Mouse (Mus musculus): ENCODE measurements around the gene H3f3a. TPM values are rescaled to one million over a fixed set of nuclear protein-coding genes. Genes with fewer than 3 reads are reported as not detected.
A peak's percentile ranks its signal among the peaks of the same experiment; 100 is the strongest.

H3f3a gene
- 2,528 and 2,557 TPM in 2 replicates for polyA plus RNA-seq (2015; fragmentation: Nextera tagmentation; extraction: Ambion mirVana)

DNA sequence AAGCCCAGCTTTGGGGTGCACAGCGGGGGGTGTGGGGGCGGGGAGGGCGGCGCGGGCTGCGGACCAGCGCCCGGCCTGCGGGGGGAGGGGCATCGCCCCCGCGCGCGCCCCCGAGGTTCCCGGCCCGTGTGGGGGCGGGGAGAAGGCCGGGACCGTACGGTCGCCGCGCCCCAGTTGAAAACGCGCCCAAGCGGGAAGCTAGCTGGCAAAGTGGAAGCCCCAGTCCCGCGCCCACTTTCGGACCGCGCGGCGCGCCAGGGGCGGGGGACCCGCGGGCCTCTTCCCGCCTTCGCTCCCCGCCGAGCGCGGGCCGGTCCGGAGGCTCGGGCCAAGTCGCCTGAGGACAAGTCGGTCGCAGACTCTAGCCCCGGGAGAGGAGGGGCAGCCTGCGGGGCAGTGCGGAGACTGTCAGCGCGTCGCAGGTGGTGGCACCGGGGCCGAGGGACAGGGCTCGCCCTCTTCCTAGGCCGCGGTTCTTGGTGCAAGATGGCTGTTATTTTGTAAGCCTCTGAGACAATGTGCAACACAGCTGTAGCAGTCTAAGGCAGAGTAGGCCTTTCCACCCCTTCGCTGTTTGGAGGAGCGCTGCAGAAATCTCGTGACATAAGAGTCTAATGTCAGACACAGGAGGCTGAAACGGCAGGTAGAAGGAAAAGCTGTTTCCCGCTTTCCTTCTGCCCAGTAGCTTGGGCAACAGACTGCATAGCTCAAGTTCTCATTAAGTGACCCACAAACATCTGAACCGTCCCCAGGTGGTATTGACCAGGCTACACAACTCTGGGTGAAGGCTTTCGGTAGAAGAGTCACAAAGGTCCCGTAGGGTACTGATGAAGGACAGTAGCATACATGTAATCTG lies at the start of gene H3f3a:
H3f3a (minus strand) TSS at position 59 of the 856 bp plus-strand sequence.
- Histone ChIP-seq H3K27ac (peak within 1 kb of the TSS; percentile 100), H3K4me3 (replicated peaks; ENCODE audit: low read depth, low read length) (peak within 1 kb of the TSS; percentile 98), H3K27me3 (ENCODE audit: insufficient read depth, low read length) (no peaks in the 10 kb centered on the region), H3K4me2 (ENCODE audit: low read length) (peak within 1 kb of the TSS; percentile 76), H3K36me3 (ENCODE audit: insufficient read depth, low read length) (peaks cover 9% of the 10 kb centered on the region; the same call in 1 of the 2 replicates), H3K4me1 (replicated peaks; ENCODE audit: insufficient read depth, low read length) (peaks cover 12% of the 10 kb centered on the region; the same call in 1 of the 2 replicates), H3K9ac (ENCODE audit: low read depth, low read length) (peak within 1 kb of the TSS; percentile 100), H3K9me3 (replicated peaks; ENCODE audit: low read length) (no peaks in the 10 kb centered on the region)
- WGBS = 2% methylated on average over 56 of the region's 69 CpGs
- ATAC-seq (replicated peaks; ENCODE audit: low FRiP score, low read depth) = peak; percentile 74
- no peak for TF ChIP-seq CTCF (IDR thresholded peaks at IDR 0.05; ENCODE audit: low read depth)
- DNase-seq (ENCODE audit: low spot score) = peak; percentile 82

- no peaks in the 10 kb centered on the region for H3K27me3 ChIP-seq (ENCODE audit: insufficient read depth, low read length)
- H3K9me3 ChIP-seq (replicated peaks; ENCODE audit: low read length) = no peaks in the 10 kb centered on the region
- H3K4me2 ChIP-seq (ENCODE audit: low read length) = no peak overlapping the region
- ATAC-seq (replicated peaks; ENCODE audit: low FRiP score, low read depth) = no peak
- peaks cover 68% of the 10 kb centered on the region for H3K36me3 ChIP-seq (ENCODE audit: insufficient read depth, low read length)
- no peak overlapping the region for H3K9ac ChIP-seq (ENCODE audit: low read depth, low read length)
- WGBS = 93% methylated on average over 6 of the region's 6 CpGs
- TF ChIP-seq CTCF (IDR thresholded peaks at IDR 0.05; ENCODE audit: low read depth) = no peak
- no peak for DNase-seq (ENCODE audit: low spot score)
- H3K4me1 ChIP-seq (replicated peaks; ENCODE audit: insufficient read depth, low read length) = no peaks in the 10 kb centered on the region
- H3K27ac ChIP-seq = no peak overlapping the region
- H3K4me3 ChIP-seq (replicated peaks; ENCODE audit: low read depth, low read length) = no peak overlapping the region
These were observed 46.3 kb upstream of the H3f3a start for GRCm38 (mm10) chr1:180860030-180860429.

- Histone ChIP-seq H3K27ac (no peak overlapping the region), H3K36me3 (ENCODE audit: insufficient read depth, low read length) (peaks cover 60% of the 10 kb centered on the region), H3K9ac (ENCODE audit: low read depth, low read length) (no peak overlapping the region), H3K4me3 (replicated peaks; ENCODE audit: low read depth, low read length) (no peak overlapping the region), H3K4me1 (replicated peaks; ENCODE audit: insufficient read depth, low read length) (no peaks in the 10 kb centered on the region), H3K27me3 (ENCODE audit: insufficient read depth, low read length) (no peaks in the 10 kb centered on the region), H3K4me2 (ENCODE audit: low read length) (no peak overlapping the region), H3K9me3 (replicated peaks; ENCODE audit: low read length) (no peaks in the 10 kb centered on the region)
- no peak for TF ChIP-seq CTCF (IDR thresholded peaks at IDR 0.05; ENCODE audit: low read depth)
- ATAC-seq (replicated peaks; ENCODE audit: low FRiP score, low read depth) (no peak), DNase-seq (ENCODE audit: low spot score) (no peak)
These were observed 45.0 kb upstream of the H3f3a start for GRCm38 (mm10) chr1:180858763-180859162.

DNA sequence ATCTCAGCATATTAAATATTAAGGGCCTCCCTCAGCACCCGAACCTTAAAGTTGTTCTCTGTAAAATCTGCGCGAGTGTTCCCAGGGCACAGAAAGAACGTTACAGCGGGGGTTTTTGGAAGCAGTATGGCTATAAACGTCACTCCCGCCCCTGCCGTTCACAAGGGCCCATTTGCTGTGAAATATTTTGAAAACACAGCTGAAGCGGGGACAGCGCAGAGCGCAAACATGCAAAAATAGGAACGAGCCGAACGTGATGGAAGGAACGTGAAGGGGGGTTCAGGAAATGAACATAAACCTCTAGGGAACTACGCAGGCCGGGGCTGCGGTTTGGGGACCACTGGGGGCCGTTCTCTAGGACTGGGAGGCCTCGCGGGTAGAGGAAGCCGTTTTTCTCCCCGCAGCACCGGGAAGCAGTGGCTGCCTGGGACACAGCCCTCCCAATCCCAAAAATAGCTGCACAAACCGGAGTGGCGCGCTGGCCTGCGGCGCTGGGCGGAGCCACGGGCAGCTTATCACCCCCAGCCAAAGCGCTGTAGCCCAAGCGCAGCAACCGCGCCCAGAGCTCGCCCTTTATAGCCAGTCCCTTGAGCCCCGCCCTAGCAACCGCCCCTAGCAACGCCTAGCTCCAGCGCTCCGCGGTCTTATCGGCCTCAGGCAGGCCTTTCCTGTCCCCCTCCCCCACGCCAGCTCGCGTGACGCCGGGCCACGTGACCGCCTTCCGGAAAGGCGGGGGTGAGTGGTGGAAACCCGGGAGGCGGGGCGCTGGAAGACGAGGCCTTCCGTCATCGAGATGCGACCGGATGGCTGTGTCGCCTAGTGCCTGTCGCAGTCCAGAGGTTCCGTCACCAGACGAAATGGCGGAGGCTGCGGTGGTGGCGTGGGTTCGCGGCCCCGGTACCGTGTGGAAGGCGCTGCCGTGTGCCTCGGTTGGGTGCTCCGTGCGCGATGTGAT lies 36.9 kb upstream of the H3f3a start, which contains the start of gene Sde2:
Sde2 (plus strand) TSS at position 812 of the 955 bp plus-strand sequence.
- Histone ChIP-seq H3K36me3 (ENCODE audit: insufficient read depth, low read length) (peaks cover 4% of the 10 kb centered on the region; the same call in 1 of the 2 replicates), H3K27ac (peak within 1 kb of the TSS; percentile 96), H3K9ac (ENCODE audit: low read depth, low read length) (peak within 1 kb of the TSS; percentile 80), H3K4me1 (replicated peaks; ENCODE audit: insufficient read depth, low read length) (peaks cover 19% of the 10 kb centered on the region), H3K4me3 (replicated peaks; ENCODE audit: low read depth, low read length) (peak within 1 kb of the TSS; percentile 59), H3K9me3 (replicated peaks; ENCODE audit: low read length) (no peaks in the 10 kb centered on the region), H3K27me3 (ENCODE audit: insufficient read depth, low read length) (no peaks in the 10 kb centered on the region), H3K4me2 (ENCODE audit: low read length) (peak within 1 kb of the TSS; percentile 82)
- WGBS = under 1% methylated on average over 77 of the region's 77 CpGs
- TF ChIP-seq CTCF (IDR thresholded peaks at IDR 0.05; ENCODE audit: low read depth) = peak; percentile 8; the same call in 1 of the 2 replicates
- ATAC-seq (replicated peaks; ENCODE audit: low FRiP score, low read depth) = peak; percentile 99
- peak; percentile 100 for DNase-seq (ENCODE audit: low spot score)

DNA sequence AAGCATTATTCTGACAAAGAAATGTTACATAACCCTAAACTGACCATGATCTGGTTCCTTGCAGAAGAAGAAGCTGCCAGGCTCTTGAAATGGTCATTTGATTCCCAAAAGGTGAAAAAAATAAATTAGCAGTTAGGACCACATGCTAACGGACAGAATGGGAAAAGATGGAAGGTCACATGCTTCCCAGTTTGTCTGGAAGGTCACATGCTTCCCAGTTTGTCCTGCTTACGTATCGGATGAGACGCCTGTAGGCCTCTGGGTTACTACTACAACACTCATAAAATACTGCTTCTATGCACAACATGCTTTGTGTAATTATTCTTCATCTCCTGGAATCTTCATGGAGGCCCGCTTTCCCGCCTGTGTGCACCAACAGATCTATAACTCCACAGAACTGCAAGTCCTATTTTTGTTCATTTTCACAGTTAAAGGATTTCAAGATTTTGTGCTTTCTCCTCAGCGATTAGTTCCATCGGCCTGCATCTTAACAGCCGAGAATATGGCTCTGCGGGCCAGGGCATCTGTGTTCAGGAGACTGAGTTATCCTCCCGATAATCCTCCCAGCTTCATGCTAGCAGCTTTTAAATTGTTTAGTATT lies 36.1 kb upstream of the H3f3a start:
- Histone ChIP-seq H3K27ac (peak overlapping the region; percentile 96), H3K9me3 (replicated peaks; ENCODE audit: low read length) (no peaks in the 10 kb centered on the region), H3K36me3 (ENCODE audit: insufficient read depth, low read length) (no peaks in the 10 kb centered on the region), H3K4me2 (ENCODE audit: low read length) (peak overlapping the region; percentile 82), H3K4me1 (replicated peaks; ENCODE audit: insufficient read depth, low read length) (peaks cover 19% of the 10 kb centered on the region), H3K27me3 (ENCODE audit: insufficient read depth, low read length) (no peaks in the 10 kb centered on the region), H3K4me3 (replicated peaks; ENCODE audit: low read depth, low read length) (peak overlapping the region; percentile 35; the same call in 1 of the 2 replicates), H3K9ac (ENCODE audit: low read depth, low read length) (peak overlapping the region; percentile 62; the same call in 1 of the 2 replicates)
- DNase-seq (ENCODE audit: low spot score) (peak; percentile 61), ATAC-seq (replicated peaks; ENCODE audit: low FRiP score, low read depth) (no peak)
- 30% methylated on average over 11 of the region's 11 CpGs for WGBS
- no peak for TF ChIP-seq CTCF (IDR thresholded peaks at IDR 0.05; ENCODE audit: low read depth)

Measured in kidney, postnatal 0 days (tissue).